Mouse (Mus musculus) liver, adult 2 months (tissue): ENCODE results near the gene Cldn14.

ENCODE experiments used
- CTCF ChIP-seq: fragments of 200-500 bp; IDR thresholded peaks from 2 replicates; pipeline ENCODE4 v1.5.1; 2011; ENCODE audit warnings: low read depth, low read length, control low read depth
- POLR2A ChIP-seq: fragments of 200-500 bp; IDR thresholded peaks from 2 replicates; pipeline ENCODE4 v1.6.1; 2011; ENCODE audit warnings: low read length, control low read depth; ENCODE audit not compliant: insufficient read depth; ENCODE audit errors: extremely low read depth

GRCm38 (mm10) chr16:94010156-94010555 is 1.5 kb upstream of the Cldn14 start:
- TF ChIP-seq POLR2A (no peak), CTCF (no peak)
